Mouse (Mus musculus) brown adipose tissue, adult 24 weeks (tissue): ENCODE data around the gene Erc1. TPM values are rescaled to one million over a fixed set of nuclear protein-coding genes. Genes with fewer than 3 reads are reported as not detected.
"Not testable (repeated sequence)": the region's sequence is repeated elsewhere in the genome, so short reads cannot be mapped to it uniquely, and the experiment has no call there.

ENCODE experiments used
- H3K27ac ChIP-seq: fragments of 200-500 bp; replicated peaks from 2 replicates; pipeline ENCODE4 v1.5.1; 2012; ENCODE audit warnings: low read depth, mild to moderate bottlenecking, low read length
- H3K4me1 ChIP-seq: fragments of 200-500 bp; 2 replicates; pipeline ENCODE4 v1.6.1; 2012; ENCODE audit warnings: low read length, mixed read lengths; ENCODE audit not compliant: control insufficient read depth, insufficient read depth, insufficient read length
- H3K4me3 ChIP-seq: fragments of 200-500 bp; 2 replicates; pipeline ENCODE4 v1.5.1; 2012; ENCODE audit warnings: low read depth, mild to moderate bottlenecking, low read length, moderate library complexity; ENCODE audit not compliant: insufficient read depth
- polyA plus RNA-seq: library from polyadenylated mRNA; stranded (reverse); fragments of >200 nt; gene quantifications from 2 replicates; pipeline ENCODE4 v1.2.4, GENCODE M21; 2012; ENCODE audit not compliant: missing spikeins, insufficient read depth, insufficient read length

The Erc1 gene
- polyA plus RNA-seq, 1 experiment = 10.7 TPM

GRCm38 (mm10) chr6:119828165-119828564, 19.8 kb downstream of the Erc1 start:
- Histone ChIP-seq H3K4me1 (no peaks in the 10 kb centered on the region), H3K27ac (no peak overlapping the region), H3K4me3 (no peak overlapping the region)

- no peak overlapping the region for H3K27ac ChIP-seq
- H3K4me3 ChIP-seq = no peak overlapping the region
- no peaks in the 10 kb centered on the region for H3K4me1 ChIP-seq
These were observed 21.3 kb downstream of the Erc1 start for GRCm38 (mm10) chr6:119826701-119827100.

DNA sequence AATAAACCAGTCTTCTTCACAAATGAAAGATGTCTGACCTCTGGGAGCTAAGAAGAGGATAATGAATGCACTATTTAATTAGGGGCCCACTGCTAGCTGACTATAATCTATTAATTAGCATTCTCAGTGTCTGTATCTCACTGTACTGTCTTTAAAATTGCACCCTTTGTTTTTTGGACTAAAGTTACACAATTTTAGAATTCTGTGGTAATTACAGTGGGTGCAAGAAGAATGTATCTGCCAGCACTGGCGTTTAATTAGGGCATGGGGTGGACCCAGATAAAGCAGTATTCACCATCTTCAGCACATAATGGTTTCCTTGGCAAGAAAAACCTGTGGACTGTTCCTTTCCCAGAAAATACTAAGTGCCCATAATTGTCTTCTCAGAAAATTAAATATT, 25.8 kb downstream of the Erc1 start:
- Histone ChIP-seq H3K4me3 (no peak overlapping the region), H3K4me1 (no peaks in the 10 kb centered on the region), H3K27ac (no peak overlapping the region)

DNA sequence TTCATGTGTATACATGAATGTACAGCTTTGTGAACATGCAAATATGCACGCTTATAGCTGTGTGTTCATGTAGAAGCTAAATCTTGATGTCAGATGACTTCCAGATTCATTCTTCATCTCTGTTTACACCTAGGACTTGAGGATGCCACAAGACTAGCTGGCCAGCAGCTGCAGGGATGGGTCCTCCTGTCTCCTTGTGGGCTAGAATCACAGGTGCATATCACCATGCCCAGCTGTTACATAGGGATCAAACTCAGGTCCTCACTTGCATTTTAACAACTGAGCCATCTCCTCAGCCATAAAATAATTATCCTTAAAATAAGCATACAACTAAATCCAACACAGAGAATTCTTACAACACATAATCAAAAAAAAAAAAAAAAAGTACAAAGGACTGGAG, 26.8 kb downstream of the Erc1 start:
- no peak overlapping the region for H3K27ac ChIP-seq
- no peak overlapping the region for H3K4me3 ChIP-seq
- no peaks in the 10 kb centered on the region for H3K4me1 ChIP-seq

DNA sequence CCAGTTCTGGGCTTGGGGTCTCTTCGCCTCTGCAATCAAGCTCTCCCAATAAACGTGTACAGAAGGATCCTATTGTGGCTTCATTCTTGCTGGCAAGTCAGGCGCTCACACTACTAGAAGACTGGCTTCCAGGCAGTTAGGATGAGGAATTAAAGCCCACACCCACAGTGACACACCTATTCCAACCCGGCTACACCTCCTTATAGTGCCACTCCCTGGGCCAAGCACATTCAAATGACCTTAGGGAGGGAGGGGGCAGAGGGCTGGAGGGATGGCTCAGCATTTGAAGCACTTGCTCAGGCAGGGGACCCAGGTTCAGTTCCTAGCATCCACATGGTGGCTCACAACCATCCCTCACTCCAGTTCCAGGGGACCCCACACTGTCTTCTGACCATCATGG, 29.4 kb downstream of the Erc1 start:
- Histone ChIP-seq H3K4me1 (no peaks in the 10 kb centered on the region), H3K27ac (no peak overlapping the region), H3K4me3 (no peak overlapping the region)

- Histone ChIP-seq H3K27ac (no peak overlapping the region), H3K4me1 (no peaks in the 10 kb centered on the region), H3K4me3 (no peak overlapping the region)
These were observed 32.5 kb downstream of the Erc1 start for GRCm38 (mm10) chr6:119815426-119815825.

DNA sequence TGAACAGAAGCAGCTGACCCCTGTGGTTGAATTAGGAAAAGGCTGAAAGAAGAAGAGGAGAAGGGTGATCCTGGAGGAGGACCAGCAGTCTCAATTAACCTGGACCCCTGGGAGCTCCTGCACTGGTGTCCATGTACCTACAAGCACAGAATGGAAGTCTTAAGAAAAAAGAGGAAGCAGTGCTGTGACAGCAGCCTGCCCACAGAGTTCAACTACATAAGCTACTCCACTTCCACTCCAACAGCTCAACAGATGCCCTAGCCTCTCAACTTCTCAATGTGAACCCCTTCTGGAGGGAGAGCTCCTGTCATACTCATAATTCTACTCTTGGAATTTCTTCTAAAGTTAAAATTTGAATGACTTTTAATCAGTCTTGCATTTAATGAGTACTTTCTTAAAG, 34.9 kb downstream of the Erc1 start:
- not testable (repeated sequence) for H3K4me3 ChIP-seq, H3K4me1 ChIP-seq, H3K27ac ChIP-seq

DNA sequence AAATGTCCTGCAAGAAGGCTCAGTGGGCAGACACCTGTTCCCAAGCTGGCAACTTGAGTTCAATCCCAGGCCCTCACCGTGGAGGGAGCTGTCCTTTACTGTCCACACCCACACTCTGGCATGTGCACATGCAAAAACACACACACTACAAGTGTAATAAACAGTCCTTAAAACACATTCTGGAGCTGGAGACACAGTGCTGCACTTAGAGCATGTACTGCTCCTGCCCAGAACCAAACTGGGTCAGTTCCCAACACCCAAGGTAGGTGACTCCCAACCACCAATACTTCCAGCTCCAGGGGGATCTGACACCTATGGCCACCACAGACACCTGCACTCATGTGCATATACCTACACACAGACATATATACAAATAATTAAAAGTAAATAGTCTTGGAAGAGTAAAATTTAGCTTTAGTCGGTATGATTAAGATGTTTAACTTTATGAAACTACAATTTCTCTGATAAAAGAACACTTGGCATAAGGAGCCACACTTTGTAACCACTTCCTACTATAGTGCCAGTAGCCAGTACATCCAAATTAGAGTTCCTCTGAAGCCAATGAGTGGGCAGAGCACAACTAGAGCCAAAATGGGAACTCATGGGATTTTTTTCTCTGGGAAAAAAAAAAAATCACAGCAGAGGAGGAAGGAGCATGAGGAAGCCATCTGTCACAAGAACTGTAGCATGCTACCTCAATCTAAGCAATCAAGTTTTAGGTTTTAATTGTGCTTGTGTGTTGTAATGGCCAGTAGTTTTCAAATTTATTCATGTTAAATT, 39.1 kb downstream of the Erc1 start:
- H3K27ac ChIP-seq = no peak overlapping the region
- H3K4me3 ChIP-seq = no peak overlapping the region
- no peaks in the 10 kb centered on the region for H3K4me1 ChIP-seq

DNA sequence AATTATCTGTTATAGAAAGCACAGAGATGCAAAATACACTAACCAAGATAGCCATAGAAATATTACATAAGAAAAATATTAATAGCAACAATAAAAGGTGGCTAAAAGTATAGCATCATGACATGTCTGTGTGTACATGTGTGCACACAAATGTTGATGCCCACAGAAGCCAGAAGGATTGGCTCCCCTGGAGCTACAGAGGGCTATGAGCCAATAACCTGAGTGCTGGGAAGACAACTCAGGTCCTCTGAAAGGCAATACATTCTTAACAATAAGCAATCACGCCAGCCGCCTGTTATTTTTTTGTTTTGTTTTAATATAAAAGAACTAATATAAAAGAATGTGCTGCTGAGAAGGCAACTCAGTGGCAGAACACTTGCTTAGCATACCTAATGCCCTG, 44.7 kb downstream of the Erc1 start:
- Histone ChIP-seq H3K4me3 (no peak overlapping the region), H3K4me1 (no peaks in the 10 kb centered on the region), H3K27ac (no peak overlapping the region)

- Histone ChIP-seq H3K4me1 (no peaks in the 10 kb centered on the region), H3K4me3 (no peak overlapping the region)
These were observed 51.0 kb downstream of the Erc1 start for GRCm38 (mm10) chr6:119796911-119797486.

DNA sequence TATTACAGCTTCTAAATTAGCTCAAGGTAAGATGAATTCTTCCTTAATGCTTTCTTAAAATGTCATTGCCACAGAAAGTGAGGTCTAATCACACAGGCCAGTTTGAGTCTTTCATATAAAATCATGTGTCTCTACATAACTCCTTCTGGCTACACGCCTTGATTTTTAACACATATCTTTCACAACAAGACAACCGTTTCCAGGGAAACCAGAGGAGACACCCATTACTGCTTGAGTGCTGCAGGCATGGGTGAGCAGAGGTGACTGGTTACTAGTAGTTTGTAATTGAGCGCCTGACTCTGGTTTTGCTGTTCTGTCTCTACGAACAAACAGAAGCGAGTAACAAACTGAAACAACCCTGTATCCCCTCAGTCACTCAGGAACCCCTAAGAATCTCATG, 51.7 kb downstream of the Erc1 start:
- Histone ChIP-seq H3K27ac (no peak overlapping the region), H3K4me3 (no peak overlapping the region), H3K4me1 (no peaks in the 10 kb centered on the region)

More at GRCm38 (mm10) chr6:119796911-119797486, 51.0 kb downstream of the Erc1 start:
- H3K27ac ChIP-seq = no peak overlapping the region

DNA sequence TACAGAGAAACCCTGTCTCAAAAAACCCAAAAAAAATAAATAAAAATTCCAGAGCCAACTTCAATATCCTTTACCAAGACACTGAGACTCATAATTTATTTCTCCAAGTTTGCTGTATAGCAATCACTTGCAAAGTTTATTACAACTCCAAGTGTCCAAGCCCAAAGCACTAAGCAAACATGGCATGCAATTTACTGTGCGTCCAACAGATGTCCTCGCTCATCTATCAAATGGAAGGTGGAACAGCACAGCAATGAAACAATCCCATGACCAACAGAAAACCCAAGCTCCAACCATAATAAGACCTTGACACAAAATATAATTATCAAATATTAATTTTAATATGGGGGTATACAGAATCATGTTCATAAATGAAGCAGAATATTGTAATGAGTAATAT, 55.4 kb downstream of the Erc1 start:
- no peak overlapping the region for H3K4me3 ChIP-seq
- no peak overlapping the region for H3K27ac ChIP-seq
- no peaks in the 10 kb centered on the region for H3K4me1 ChIP-seq

GRCm38 (mm10) chr6:119782416-119782815, 65.6 kb downstream of the Erc1 start:
- Histone ChIP-seq H3K4me3 (no peak overlapping the region), H3K4me1 (no peaks in the 10 kb centered on the region), H3K27ac (no peak overlapping the region)

- no peak overlapping the region for H3K27ac ChIP-seq
- H3K4me3 ChIP-seq = no peak overlapping the region
- H3K4me1 ChIP-seq = no peaks in the 10 kb centered on the region
These were observed 66.9 kb downstream of the Erc1 start for GRCm38 (mm10) chr6:119781109-119781508.

DNA sequence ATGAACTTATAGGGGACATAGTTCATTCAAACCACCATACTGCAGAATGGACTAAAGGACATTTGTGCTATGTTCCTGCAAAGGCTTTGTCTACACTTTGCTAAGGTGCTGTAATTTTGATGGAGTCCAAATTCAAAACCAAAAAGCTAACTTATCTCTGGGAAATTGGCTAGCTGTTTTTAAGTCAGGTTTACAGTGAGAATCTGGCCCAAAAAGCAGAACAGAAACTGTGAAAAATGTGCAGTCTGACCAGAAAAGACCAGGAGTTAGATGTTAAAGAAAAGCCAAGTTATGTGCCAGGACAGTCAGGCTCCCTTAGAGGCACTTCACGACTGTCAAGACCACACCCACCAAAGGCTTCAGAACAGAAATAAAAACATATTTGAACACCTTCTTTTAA, 79.2 kb downstream of the Erc1 start:
- Histone ChIP-seq H3K4me1 (no peaks in the 10 kb centered on the region), H3K4me3 (no peak overlapping the region), H3K27ac (no peak overlapping the region)

DNA sequence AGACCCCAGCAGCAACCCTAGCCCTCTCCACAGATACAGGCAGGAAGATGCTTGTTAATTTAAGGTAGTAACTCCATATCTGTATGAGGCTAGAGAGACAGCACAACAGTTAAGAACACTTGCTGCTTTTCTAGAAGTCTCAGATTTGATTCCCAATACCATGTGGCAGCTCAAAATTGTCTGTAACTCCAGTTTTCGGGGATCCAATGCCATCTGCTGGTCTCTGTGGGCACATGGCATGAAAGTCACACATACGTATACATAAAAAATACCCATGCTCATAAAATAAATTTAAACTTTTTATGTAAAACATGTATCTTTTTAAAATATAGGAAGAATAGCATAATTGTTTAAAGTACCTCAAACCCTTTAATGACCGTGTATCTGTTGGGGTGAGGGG, 83.6 kb downstream of the Erc1 start:
- Histone ChIP-seq H3K4me3 (no peak overlapping the region), H3K4me1 (no peaks in the 10 kb centered on the region), H3K27ac (no peak overlapping the region)
